Mouse (Mus musculus) brain, embryonic 14.5 days (tissue): ENCODE measurements around the gene Tmem151b.

Source experiments
- CTCF ChIP-seq: fragments of 200-500 bp; IDR thresholded peaks from 2 replicates; pipeline ENCODE4 v1.5.1; 2012; ENCODE audit warnings: inconsistent platforms, mild to moderate bottlenecking, moderate library complexity, borderline replicate concordance; ENCODE audit not compliant: insufficient read depth, insufficient read length; ENCODE audit errors: extremely low read depth
- POLR2A ChIP-seq: fragments of 200-500 bp; IDR thresholded peaks from 2 replicates; pipeline ENCODE4 v1.6.1; 2012; ENCODE audit warnings: mild to moderate bottlenecking, inconsistent platforms, borderline replicate concordance; ENCODE audit not compliant: poor library complexity, insufficient read depth, insufficient read length, severe bottlenecking; ENCODE audit errors: extremely low read depth

- TF ChIP-seq CTCF (no peak), POLR2A (peak; percentile 77)
These were observed at the start of gene Tmem151b for GRCm38 (mm10) chr17:45549617-45550181.
